Mouse (Mus musculus): ENCODE measurements around the gene Vmn2r121.

The Vmn2r121 gene

GRCm38 (mm10) chrX:124135852-124136251 lies at the start of gene Vmn2r121:
Gene Vmn2r121 (minus strand): TSS chrX:124135952.
- no peak for DNase-seq
